Mouse (Mus musculus) forebrain, embryonic 11.5 days (tissue): ENCODE measurements at regions not wholly inside any gene's neighbourhood (a gene's known extent, or its start where the extent isn't known, plus 50 kb on each side); places are given as distances from the start of the nearest gene placed in this dataset.

ENCODE experiments used
- ATAC-seq: fragments of 200-750 bp; cut with Nextera tagmentation; replicated peaks from 2 replicates; pipeline ENCODE4 v1.8.0; 2017; ENCODE audit warnings: moderate TSS enrichment; ENCODE audit not compliant: low FRiP score
- DNase-seq: peaks from one replicate; pipeline ENCODE4 v3.0.0-alpha.2; 2017; ENCODE audit warnings: low spot score
- H3K27ac ChIP-seq: fragments of 300-500 bp; sonication (generic); 2 replicates; pipeline ENCODE4 v1.5.1; 2014; ENCODE audit warnings: low read depth, low read length
- H3K27me3 ChIP-seq: fragments of 300-500 bp; sonication (generic); 2 replicates; pipeline ENCODE4 v1.6.1; 2014; ENCODE audit warnings: mild to moderate bottlenecking, low read length, mixed read lengths; ENCODE audit not compliant: control insufficient read depth, insufficient read depth
- H3K36me3 ChIP-seq: fragments of 300-500 bp; sonication (generic); 2 replicates; pipeline ENCODE4 v1.6.1; 2014; ENCODE audit warnings: mild to moderate bottlenecking, low read length, moderate library complexity, mixed read lengths; ENCODE audit not compliant: control insufficient read depth, insufficient read depth
- H3K4me1 ChIP-seq: fragments of 300-500 bp; sonication (generic); replicated peaks from 2 replicates; pipeline ENCODE4 v1.6.1; 2014; ENCODE audit warnings: low read length, mixed read lengths; ENCODE audit not compliant: control insufficient read depth, insufficient read depth
- H3K4me2 ChIP-seq: fragments of 300-500 bp; sonication (generic); 2 replicates; pipeline ENCODE4 v1.6.1; 2014; ENCODE audit warnings: low read depth, mild to moderate bottlenecking, low read length, moderate library complexity, mixed read lengths; ENCODE audit not compliant: severe bottlenecking
- H3K4me3 ChIP-seq: fragments of 300-500 bp; sonication (generic); 2 replicates; pipeline ENCODE4 v1.5.1; 2014; ENCODE audit warnings: low read depth, low read length
- H3K9ac ChIP-seq: fragments of 300-500 bp; sonication (generic); 2 replicates; pipeline ENCODE4 v1.6.1; 2014; ENCODE audit warnings: low read length
- H3K9me3 ChIP-seq: fragments of 300-500 bp; sonication (generic); 2 replicates; pipeline ENCODE4 v1.6.1; 2016; ENCODE audit warnings: low read length, mixed read lengths; ENCODE audit not compliant: control insufficient read depth
- WGBS: fragments of 180-500 bp; shearing (Covaris S2); extraction: QIAGEN DNeasy Blood & Tissue Kit; methylation state at CpG from one replicate; pipeline ENCODE4 v1.1.7; 2014; 5-methylcytosine and 5-hydroxymethylcytosine counted together

- WGBS: 82% methylated on average over 1 of the region's 1 CpGs
- H3K9me3 ChIP-seq: no peaks in the 10 kb centered on the region
- no peak overlapping the region for H3K27ac ChIP-seq
- no peak overlapping the region for H3K4me2 ChIP-seq
- no peak for ATAC-seq
- DNase-seq: no peak
- no peak overlapping the region for H3K4me3 ChIP-seq
- H3K27me3 ChIP-seq: no peaks in the 10 kb centered on the region
- no peaks in the 10 kb centered on the region for H3K36me3 ChIP-seq
- H3K9ac ChIP-seq: no peak overlapping the region
- no peaks in the 10 kb centered on the region for H3K4me1 ChIP-seq
Observed at GRCm38 (mm10) chr1:82038698-82039097, 194.2 kb upstream of the Gm9747 start.

- Histone ChIP-seq H3K4me3 (no peak overlapping the region), H3K4me1 (no peaks in the 10 kb centered on the region), H3K27me3 (no peaks in the 10 kb centered on the region), H3K9ac (no peak overlapping the region), H3K36me3 (no peaks in the 10 kb centered on the region), H3K9me3 (no peaks in the 10 kb centered on the region), H3K4me2 (no peak overlapping the region), H3K27ac (no peak overlapping the region)
- ATAC-seq (no peak), DNase-seq (no peak)
- WGBS: 72% methylated on average over 3 of the region's 3 CpGs
Observed at GRCm38 (mm10) chr1:82041286-82042050, 191.4 kb upstream of the Gm9747 start.

GRCm38 (mm10) chr1:82042051-82042432 is 190.9 kb upstream of the Gm9747 start:
- Histone ChIP-seq H3K36me3 (no peaks in the 10 kb centered on the region), H3K9me3 (no peaks in the 10 kb centered on the region), H3K9ac (no peak overlapping the region), H3K4me3 (no peak overlapping the region), H3K4me2 (no peak overlapping the region), H3K4me1 (no peaks in the 10 kb centered on the region), H3K27ac (no peak overlapping the region), H3K27me3 (no peaks in the 10 kb centered on the region)
- ATAC-seq: no peak
- no peak for DNase-seq
- WGBS: 31% methylated on average over 2 of the region's 2 CpGs

GRCm38 (mm10) chr1:82042527-82042926 is 190.4 kb upstream of the Gm9747 start:
- ATAC-seq: no peak
- Histone ChIP-seq H3K4me2 (no peak overlapping the region), H3K9me3 (no peaks in the 10 kb centered on the region), H3K4me3 (no peak overlapping the region), H3K27ac (no peak overlapping the region), H3K36me3 (no peaks in the 10 kb centered on the region), H3K27me3 (no peaks in the 10 kb centered on the region), H3K9ac (no peak overlapping the region), H3K4me1 (no peaks in the 10 kb centered on the region)
- no peak for DNase-seq
- WGBS: 15% methylated on average over 3 of the region's 3 CpGs

- WGBS: 88% methylated on average over 6 of the region's 6 CpGs
- no peak overlapping the region for H3K4me2 ChIP-seq
- no peak overlapping the region for H3K27ac ChIP-seq
- no peaks in the 10 kb centered on the region for H3K27me3 ChIP-seq
- H3K4me3 ChIP-seq: no peak overlapping the region
- no peak overlapping the region for H3K9ac ChIP-seq
- H3K4me1 ChIP-seq: no peaks in the 10 kb centered on the region
- no peaks in the 10 kb centered on the region for H3K9me3 ChIP-seq
- H3K36me3 ChIP-seq: no peaks in the 10 kb centered on the region
- ATAC-seq: no peak
- DNase-seq: no peak
Observed at GRCm38 (mm10) chr1:82066291-82066690, 166.6 kb upstream of the Gm9747 start.

GRCm38 (mm10) chr1:82068571-82068970 is 164.3 kb upstream of the Gm9747 start:
- 81% methylated on average over 4 of the region's 4 CpGs for WGBS
- Histone ChIP-seq H3K4me1 (no peaks in the 10 kb centered on the region), H3K27me3 (no peaks in the 10 kb centered on the region), H3K36me3 (no peaks in the 10 kb centered on the region), H3K9me3 (no peaks in the 10 kb centered on the region), H3K4me3 (no peak overlapping the region), H3K4me2 (no peak overlapping the region), H3K9ac (no peak overlapping the region), H3K27ac (no peak overlapping the region)
- no peak for DNase-seq
- no peak for ATAC-seq

- 56% methylated on average over 9 of the region's 9 CpGs for WGBS
- ATAC-seq (peak; percentile 90), DNase-seq (peak; percentile 51)
- Histone ChIP-seq H3K9ac (no peak overlapping the region), H3K27me3 (no peaks in the 10 kb centered on the region), H3K4me2 (no peak overlapping the region), H3K27ac (no peak overlapping the region), H3K4me1 (no peaks in the 10 kb centered on the region), H3K36me3 (no peaks in the 10 kb centered on the region), H3K9me3 (no peaks in the 10 kb centered on the region), H3K4me3 (no peak overlapping the region)
Observed at GRCm38 (mm10) chr1:82070181-82071109, 162.5 kb upstream of the Gm9747 start.

GRCm38 (mm10) chr1:82089136-82089839 is 143.6 kb upstream of the Gm9747 start:
- Histone ChIP-seq H3K27me3 (no peaks in the 10 kb centered on the region), H3K4me2 (no peak overlapping the region), H3K9ac (no peak overlapping the region), H3K9me3 (no peaks in the 10 kb centered on the region), H3K36me3 (no peaks in the 10 kb centered on the region), H3K27ac (no peak overlapping the region), H3K4me3 (no peak overlapping the region), H3K4me1 (no peaks in the 10 kb centered on the region)
- 72% methylated on average over 6 of the region's 6 CpGs for WGBS
- DNase-seq (no peak), ATAC-seq (no peak)
